Comparison of ENCODE assay signal across 8 mouse cellular contexts in genomic region chr11:3863454-3864112, GRCm38 (mm10). TPM values are rescaled to one million over a fixed set of nuclear protein-coding genes. Genes with fewer than 3 reads are reported as not detected.
DNase-seq lines count a peak whose midpoint lies in the region; ATAC-seq and TF ChIP-seq lines count a peak whose summit lies in the region.

Gene Osbp2, minus strand, starts transcription at chr11:3863903.

- peak; percentile 93 for ATAC-seq in intestine, embryonic 14.5 days (replicated peaks; ENCODE audit: low FRiP score, low TSS enrichment, low read depth)

- H3K27me3 ChIP-seq in intestine, embryonic 14.5 days (replicated peaks; ENCODE audit: control insufficient read depth, insufficient read depth, low read length), result peaks cover 12% of the 10 kb centered on the region

- H3K36me3 ChIP-seq in intestine, embryonic 14.5 days (ENCODE audit: control insufficient read depth, insufficient read depth, low read length), result no peaks in the 10 kb centered on the region

- DNase-seq in adrenal gland, adult 2 months, result peak; percentile 88
- DNase-seq in gastrocnemius, postnatal 10 days, result peak; percentile 67
- DNase-seq in intestine, embryonic 14.5 days (ENCODE audit: low spot score), result peak; percentile 92
- peak; percentile 74 to 81 for DNase-seq in left cerebral cortex, postnatal 36 days (ENCODE audit: low spot score in 2 of 2)
- DNase-seq in mesoderm, embryonic 11.5 days (ENCODE audit: low read depth, low spot score), result peak; percentile 77
- DNase-seq in right cerebral cortex, postnatal 25 days, result peak; percentile 77
- DNase-seq in urinary bladder, postnatal 36 days (ENCODE audit: low spot score in 2 of 2), result peak; percentile 46 to 70

- peak within 1 kb of the TSS; percentile 86 for H3K4me2 ChIP-seq in intestine, embryonic 14.5 days (ENCODE audit: low read length)

- peak within 1 kb of the TSS; percentile 39; the same call in 1 of the 2 replicates for H3K27ac ChIP-seq in cortical plate, adult 2 months (ENCODE audit: insufficient read depth, low read length)
- H3K27ac ChIP-seq in intestine, embryonic 14.5 days (ENCODE audit: low read depth), result no peak within 1 kb of the TSS

- no peak for TF ChIP-seq CTCF in cortical plate, adult 2 months (IDR thresholded peaks at IDR 0.05; ENCODE audit: extremely low read depth, insufficient read depth, low read length)

- intact Hi-C loops in left cerebral cortex, postnatal 36 days (cut with DNase I), result loop anchor here (5.0 kb wide), 1 partner anchor 46 kb away; no protein-coding TSS in a partner anchor

- TF ChIP-seq POLR2A in cortical plate, adult 2 months (IDR thresholded peaks at IDR 0.05; ENCODE audit: extremely low read depth, insufficient read depth, low read length), result peak; percentile 43; the same call in 1 of the 2 replicates

- peak within 1 kb of the TSS; percentile 71 for H3K4me3 ChIP-seq in cortical plate, adult 2 months (ENCODE audit: insufficient read depth, low read length)
- H3K4me3 ChIP-seq in intestine, embryonic 14.5 days (ENCODE audit: low read depth, low read length), result peak within 1 kb of the TSS; percentile 34

- peak within 1 kb of the TSS; percentile 29; the same call in 1 of the 2 replicates for H3K9ac ChIP-seq in intestine, embryonic 14.5 days (ENCODE audit: low read length)

- WGBS in intestine, embryonic 14.5 days, result 5% methylated on average over 51 of the region's 58 CpGs

- H3K4me1 ChIP-seq in cortical plate, adult 2 months (ENCODE audit: control insufficient read depth, insufficient read depth, low read length), result peaks cover 5% of the 10 kb centered on the region
- H3K4me1 ChIP-seq in intestine, embryonic 14.5 days (replicated peaks; ENCODE audit: control insufficient read depth, insufficient read depth, low read length), result 0 out of 2 replicates have a peak, but pooled peaks cover 4% of the 10 kb centered on the region

- no peaks in the 10 kb centered on the region for H3K9me3 ChIP-seq in intestine, embryonic 14.5 days (ENCODE audit: control insufficient read depth, low read length)

RNA-seq across cellular contexts. Expression of gene Osbp2, which starts in this region (rescaled TPM):
- 1 to 10 TPM; 2.2 to 3.7 TPM for total RNA-seq in adrenal gland, adult 2 months (2021)
- polyA plus RNA-seq in adrenal gland, adult 2 months (2012; rRNA removed), result 1.9 and 2.2 TPM in 2 replicates
- 129 and 131 TPM in 2 replicates for polyA plus RNA-seq in cortical plate, adult 2 months (2012; rRNA removed)
- under 1 TPM; 0.49 to 0.88 TPM for total RNA-seq in gastrocnemius, postnatal 10 days (2021)
- 0.44 and 0.51 TPM in 2 replicates for polyA plus RNA-seq in intestine, embryonic 14.5 days (2014; fragmentation: Nextera tagmentation; extraction: Ambion mirVana)
- 100 to 1,000 TPM; 128 to 164 TPM for total RNA-seq in left cerebral cortex, postnatal 36 days (2021)

Comparison
In these comparisons a context has a peak if more than half of its experiments do, and no peak if none do; other contexts are left out.
1. RNA of gene Osbp2 (total RNA-seq): 128 to 164 TPM in left cerebral cortex, postnatal 36 days; 2.2 to 3.7 TPM in adrenal gland, adult 2 months and 0.49 to 0.88 TPM in gastrocnemius, postnatal 10 days; every median in the first group is over 10 times any median in the second.
2. RNA of gene Osbp2 (polyA plus RNA-seq): 129 to 131 TPM in cortical plate, adult 2 months; 1.9 to 2.2 TPM in adrenal gland, adult 2 months and 0.44 to 0.51 TPM in intestine, embryonic 14.5 days; every median in the first group is over 10 times any median in the second.
3. Peak in DNase-seq in gastrocnemius, postnatal 10 days; RNA of the gene not detected or under 1 TPM.
4. Peak in DNase-seq, ATAC-seq, H3K4me3 ChIP-seq, H3K9ac ChIP-seq and H3K4me2 ChIP-seq in intestine, embryonic 14.5 days; RNA of the gene not detected or under 1 TPM.
5. Peak in every context shown above with its lines, with median percentiles within 50 percentile points of each other: DNase-seq.